Mouse (Mus musculus): ENCODE results near the gene Atg101.

The Atg101 gene

GRCm38 (mm10) chr15:101255842-101256462 is 28.1 kb upstream of the Atg101 start:
- no peak for DNase-seq

- DNase-seq = no peak
These were observed 27.4 kb upstream of the Atg101 start for GRCm38 (mm10) chr15:101256463-101257206.

DNA sequence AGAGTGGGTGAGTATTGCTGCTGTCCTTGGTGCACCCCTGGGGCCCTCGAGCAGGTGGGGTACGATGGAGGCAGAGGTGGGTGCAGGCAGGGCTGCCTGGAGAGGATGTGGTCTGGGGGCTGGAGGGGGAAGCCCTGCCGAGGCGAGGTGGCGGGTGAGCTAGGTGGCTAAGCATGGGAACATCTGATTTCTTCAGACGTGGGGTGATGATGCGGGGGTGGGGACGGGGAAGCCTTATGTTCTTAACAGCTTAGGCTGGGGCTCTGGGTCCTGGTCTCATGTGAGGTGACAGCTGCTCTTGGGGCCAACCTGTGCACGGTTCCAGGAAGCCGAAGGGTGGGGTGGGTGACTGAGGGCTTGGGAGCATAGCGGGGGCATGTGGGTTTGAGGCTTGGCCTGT is 25.7 kb upstream of the Atg101 start:
- no peak for DNase-seq

DNA sequence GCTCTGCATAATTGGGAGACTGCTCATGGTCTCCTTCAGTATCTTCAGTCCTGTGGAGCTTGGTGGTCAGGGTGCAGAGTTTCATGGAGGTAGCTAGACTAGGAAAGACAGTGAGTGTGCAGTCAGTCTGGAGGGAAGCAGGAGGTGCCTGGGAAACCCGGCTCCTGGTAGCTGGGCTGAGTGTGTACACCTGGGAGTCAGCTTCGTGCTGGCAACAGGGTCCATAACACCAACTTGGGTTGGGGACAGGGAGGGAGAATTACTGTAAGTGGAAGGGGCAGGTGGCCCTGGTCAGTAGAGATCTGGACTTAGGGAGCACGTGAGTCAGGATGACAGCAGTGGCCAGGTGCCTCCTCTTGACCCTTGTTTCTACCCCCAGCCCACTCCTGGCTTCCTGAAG is 24.1 kb upstream of the Atg101 start:
- no peak for DNase-seq

DNA sequence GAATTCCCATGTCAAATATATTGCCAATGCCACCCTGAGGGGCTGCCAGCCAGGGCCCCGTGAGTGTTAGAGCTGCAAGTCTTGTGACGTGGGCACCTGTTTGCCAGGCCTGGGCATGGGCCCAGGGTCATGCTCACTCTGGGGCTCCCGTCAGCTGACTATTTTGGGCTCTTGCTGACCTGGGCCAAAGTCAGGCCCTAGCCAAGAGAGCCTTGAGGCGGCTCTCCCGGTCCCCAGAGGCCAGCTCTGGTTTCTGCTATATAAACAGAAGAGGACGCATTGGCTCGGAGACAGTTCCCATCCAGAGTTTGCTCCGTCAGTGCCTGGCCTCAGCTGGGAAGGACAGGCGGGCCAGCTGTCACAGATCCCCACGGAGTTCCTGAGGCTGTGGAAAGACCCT is 23.7 kb upstream of the Atg101 start:
- DNase-seq = peak; percentile 27 to 35

DNA sequence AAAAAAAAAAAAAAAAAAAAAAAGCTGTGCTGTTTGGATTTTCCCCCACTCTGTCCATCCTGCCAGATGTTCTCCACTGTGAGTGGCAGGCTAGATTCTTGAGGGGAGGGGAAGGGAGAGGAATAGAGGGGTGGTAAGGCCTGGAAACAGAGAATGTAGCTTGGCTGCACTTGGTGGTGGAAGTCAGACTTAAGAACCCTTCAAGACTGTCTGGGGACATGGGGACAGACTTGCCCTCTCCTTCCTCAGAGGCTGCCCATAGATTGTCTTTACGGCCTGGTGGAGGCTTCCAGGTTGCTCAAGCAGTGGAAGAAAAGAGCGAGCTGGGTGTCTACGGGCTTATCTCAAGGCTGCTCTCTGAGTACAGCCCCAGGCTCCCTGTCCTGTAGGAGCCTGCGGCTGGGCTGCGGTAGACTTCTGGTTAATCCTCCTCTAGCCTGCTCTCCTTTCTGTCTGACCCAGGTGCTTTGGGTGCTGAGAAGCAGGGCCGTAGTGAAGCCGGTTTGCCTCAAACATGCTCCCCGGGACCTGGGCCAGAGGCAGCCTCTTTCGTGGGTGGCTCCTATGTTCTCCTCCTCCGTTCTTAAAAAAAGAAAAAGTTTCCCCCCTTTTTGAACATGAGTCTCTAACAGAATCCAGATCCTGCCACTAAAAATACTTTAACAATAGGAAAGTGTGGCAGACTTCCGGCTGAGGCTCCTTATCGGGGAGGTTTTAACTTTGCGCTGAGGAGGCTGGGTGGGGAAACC is 23.0 kb upstream of the Atg101 start:
- DNase-seq = no peak

- no peak for DNase-seq
These were observed 21.6 kb upstream of the Atg101 start for GRCm38 (mm10) chr15:101262502-101262901.

DNA sequence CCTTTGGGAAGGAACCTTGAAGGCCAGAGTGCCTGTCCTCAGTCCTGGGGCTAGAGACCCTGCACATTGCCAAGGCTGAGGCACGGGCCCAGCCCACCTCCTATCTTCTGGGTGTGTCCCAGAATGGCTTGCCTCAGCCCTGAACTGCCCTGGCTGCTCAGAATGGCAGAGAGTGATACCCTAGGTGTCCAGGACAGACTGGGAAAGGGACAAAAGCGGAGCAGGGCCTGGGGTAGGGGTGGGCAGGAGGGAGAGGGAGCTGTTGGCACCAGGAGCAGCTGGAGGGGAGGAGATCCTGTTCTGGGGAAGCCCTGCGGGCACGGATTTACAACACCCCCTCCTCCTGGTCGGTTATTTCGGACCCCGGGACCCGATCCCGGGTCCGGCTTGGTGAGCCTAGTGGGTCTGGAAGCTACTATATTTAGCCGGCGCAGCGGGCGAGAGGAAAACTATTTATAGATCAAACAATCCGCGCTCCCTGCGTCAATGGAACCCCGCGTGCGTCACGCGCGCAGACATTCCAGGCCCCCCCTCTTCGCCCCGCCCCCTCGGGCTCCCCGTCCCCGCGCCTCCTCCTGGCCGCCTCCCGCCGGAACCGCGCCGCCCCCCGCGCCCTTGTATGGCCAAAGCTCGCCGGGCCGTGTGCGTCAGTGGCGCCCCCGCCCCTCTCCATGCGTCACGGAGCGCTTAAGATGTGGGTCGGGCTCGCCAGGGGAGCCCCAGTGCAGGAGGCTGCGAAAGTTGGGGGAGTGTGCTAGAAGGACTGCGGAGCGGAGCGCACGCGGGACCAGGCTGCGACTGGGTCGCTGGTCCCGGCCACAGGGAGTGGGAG is 17.7 kb upstream of the Atg101 start:
- DNase-seq = peak; percentile 85 to 87

- no peak for DNase-seq
These were observed 16.7 kb upstream of the Atg101 start for GRCm38 (mm10) chr15:101267053-101268032.

GRCm38 (mm10) chr15:101270101-101270820 is 13.8 kb upstream of the Atg101 start:
- no peak for DNase-seq

- DNase-seq = no peak
These were observed 13.0 kb upstream of the Atg101 start for GRCm38 (mm10) chr15:101271107-101271506.

- no peak for DNase-seq
These were observed 12.6 kb upstream of the Atg101 start for GRCm38 (mm10) chr15:101271513-101271912.

DNA sequence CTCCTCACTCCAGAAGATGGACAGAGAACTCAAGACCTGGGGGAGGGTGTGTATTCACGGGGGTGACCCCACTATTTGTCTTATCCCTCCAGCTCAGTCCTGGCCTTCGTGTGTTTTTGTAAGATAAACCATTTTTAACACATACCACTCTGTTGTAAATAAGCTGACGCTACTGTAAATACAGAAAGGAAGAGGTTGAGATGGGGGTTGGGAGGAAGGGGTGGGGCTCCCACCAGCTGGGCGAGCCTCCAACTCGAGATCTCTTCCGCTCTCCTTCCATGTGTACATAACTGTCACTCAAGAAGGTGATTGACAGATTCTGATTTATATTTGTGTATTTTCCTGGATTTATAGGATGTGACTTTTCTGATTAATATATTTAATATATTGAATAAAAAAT is 9.7 kb upstream of the Atg101 start:
- DNase-seq = no peak

GRCm38 (mm10) chr15:101277351-101277899 is 6.6 kb upstream of the Atg101 start:
- no peak for DNase-seq

GRCm38 (mm10) chr15:101278589-101278988 is 5.5 kb upstream of the Atg101 start:
- DNase-seq = no peak

GRCm38 (mm10) chr15:101279430-101279999 is 4.6 kb upstream of the Atg101 start:
- DNase-seq = no peak

GRCm38 (mm10) chr15:101282471-101282870 is 1.6 kb upstream of the Atg101 start:
- no peak for DNase-seq

- DNase-seq = peak; percentile 63 to 72
These were observed 725 bp upstream of the Atg101 start for GRCm38 (mm10) chr15:101283183-101283910.

DNA sequence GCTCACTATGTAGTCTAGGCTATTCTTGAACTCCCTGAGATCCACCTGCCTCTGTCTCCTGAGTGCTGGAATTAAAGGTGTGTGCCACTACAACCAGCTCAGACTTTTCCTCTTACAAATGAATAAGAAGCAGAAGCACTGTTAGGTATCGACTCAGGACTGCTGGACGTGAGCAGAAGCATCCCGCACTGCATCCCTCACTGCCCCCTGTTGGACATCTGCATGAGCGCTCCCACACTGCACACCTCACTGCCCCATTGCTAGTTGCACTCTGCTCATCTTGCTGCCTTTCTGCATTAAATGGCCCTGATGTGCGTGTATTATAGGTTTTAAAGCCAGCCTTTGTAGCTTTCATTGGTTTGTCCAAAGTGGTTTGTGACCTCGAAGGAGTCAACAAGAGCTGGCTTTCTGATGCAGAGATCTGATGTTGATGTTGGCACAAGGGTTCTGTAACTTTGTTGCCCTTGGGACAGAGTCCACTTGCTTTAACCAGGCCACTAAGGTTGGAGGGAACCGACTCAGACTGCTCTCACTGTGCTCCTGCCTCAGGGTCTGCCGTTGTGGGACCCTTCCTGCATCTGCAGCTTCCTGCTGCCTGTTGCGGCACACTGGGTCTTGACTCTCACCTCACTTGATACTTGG is 2.2 kb downstream of the Atg101 start:
- no peak for DNase-seq
